Mouse (Mus musculus) cerebellum, adult 2 months (tissue): ENCODE results near the gene Esrp2. TPM values are rescaled to one million over a fixed set of nuclear protein-coding genes. Genes with fewer than 3 reads are reported as not detected.

Experiments
- DNase-seq, 2 experiments: peaks; one replicate each; pipeline ENCODE4 v3.0.0; 2021
- H3K27ac ChIP-seq: fragments of 200-500 bp; 2 replicates; pipeline ENCODE4 v1.5.1; 2012; ENCODE audit warnings: low read length, control low read depth, inconsistent platforms; ENCODE audit not compliant: insufficient read depth
- H3K27me3 ChIP-seq: fragments of 200-500 bp; 2 replicates; pipeline ENCODE4 v1.6.1; 2012; ENCODE audit warnings: inconsistent platforms, mild to moderate bottlenecking, low read length, moderate library complexity; ENCODE audit not compliant: control insufficient read depth, insufficient read depth
- H3K4me1 ChIP-seq: fragments of 200-500 bp; 2 replicates; pipeline ENCODE4 v1.6.1; 2011; ENCODE audit warnings: low read length; ENCODE audit not compliant: control insufficient read depth, insufficient read depth
- H3K4me3 ChIP-seq: fragments of 200-500 bp; replicated peaks from 2 replicates; pipeline ENCODE3; 2011; ENCODE audit warnings: mild to moderate bottlenecking, low read depth, low read length, control low read depth; ENCODE audit not compliant: insufficient read depth
- CTCF ChIP-seq: fragments of 200-500 bp; IDR thresholded peaks from 2 replicates; pipeline ENCODE4 v1.5.1; 2011; ENCODE audit warnings: low read depth, mild to moderate bottlenecking, control low read depth, low read length, moderate library complexity, borderline replicate concordance; ENCODE audit not compliant: insufficient read depth
- POLR2A ChIP-seq: fragments of 200-500 bp; IDR thresholded peaks from 2 replicates; pipeline ENCODE4 v1.6.1; 2011; ENCODE audit warnings: low read length, control low read depth, borderline replicate concordance; ENCODE audit not compliant: insufficient read depth
- WGBS: fragments of 180-500 bp; shearing (Covaris S2); methylation state at CpG from one replicate; pipeline ENCODE4 v1.1.7; 2018; 5-methylcytosine and 5-hydroxymethylcytosine counted together
- polyA plus RNA-seq: library from polyadenylated mRNA; depleted of rRNA; stranded (reverse); fragments of >200 nt; gene quantifications from 2 replicates; pipeline ENCODE4 v1.2.3, GENCODE M21; 2012

The Esrp2 gene
- polyA plus RNA-seq, 1 experiment: 0.05 TPM

DNA sequence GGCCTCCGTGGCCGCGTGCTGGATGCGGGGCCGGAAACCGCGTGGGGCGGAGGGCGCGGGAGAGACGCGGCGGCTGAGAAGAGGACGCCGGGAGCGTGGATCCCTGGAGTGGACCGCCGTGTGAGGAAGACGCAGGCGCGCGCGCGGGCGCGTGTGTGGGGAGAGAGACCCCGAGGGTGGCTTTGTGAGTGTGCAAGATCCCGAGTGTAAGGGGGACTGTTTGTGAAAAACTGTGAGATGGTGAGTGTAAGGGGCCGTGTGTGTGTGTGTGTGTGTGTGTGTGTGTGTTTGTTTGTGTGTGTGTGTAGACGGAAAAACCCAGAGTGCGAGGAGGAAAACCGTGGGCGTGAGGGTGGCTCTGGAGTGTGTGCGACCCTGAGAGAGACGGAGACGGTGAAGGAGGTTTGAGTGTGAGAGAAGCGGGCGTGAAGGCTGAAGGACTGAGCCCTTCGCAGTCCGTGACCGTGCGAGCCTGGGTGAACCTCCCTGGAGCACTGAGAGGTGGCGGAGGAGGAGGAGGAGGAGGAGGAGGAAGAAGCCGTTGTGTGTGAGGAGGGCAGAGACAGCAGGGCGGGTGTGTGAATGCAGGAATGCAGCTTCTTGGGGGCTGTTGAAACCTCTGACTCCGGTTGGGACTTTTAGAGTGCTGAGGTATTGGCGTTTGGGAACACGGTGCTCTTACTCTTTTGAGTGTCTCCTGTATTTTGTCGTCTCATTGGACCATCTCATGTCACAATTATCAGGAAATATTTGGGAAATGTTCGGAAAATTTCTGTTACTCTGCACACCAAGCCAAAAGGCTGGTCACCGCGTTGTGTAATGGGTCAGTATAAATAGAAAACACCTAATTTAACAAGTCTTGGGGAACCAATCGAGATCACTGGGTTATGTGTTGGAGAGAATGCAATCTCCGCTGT lies 32.5 kb upstream of the Esrp2 start:
- TF ChIP-seq POLR2A (no peak), CTCF (no peak)
- H3K4me3 ChIP-seq: peak overlapping the region; percentile 87
- peak overlapping the region; percentile 9 for H3K27ac ChIP-seq
- H3K27me3 ChIP-seq: no peaks in the 10 kb centered on the region
- under 1% methylated on average over 53 of the region's 54 CpGs for WGBS
- DNase-seq: peak in 1 of 2 experiments; percentile 50
- H3K4me1 ChIP-seq: no peaks in the 10 kb centered on the region

DNA sequence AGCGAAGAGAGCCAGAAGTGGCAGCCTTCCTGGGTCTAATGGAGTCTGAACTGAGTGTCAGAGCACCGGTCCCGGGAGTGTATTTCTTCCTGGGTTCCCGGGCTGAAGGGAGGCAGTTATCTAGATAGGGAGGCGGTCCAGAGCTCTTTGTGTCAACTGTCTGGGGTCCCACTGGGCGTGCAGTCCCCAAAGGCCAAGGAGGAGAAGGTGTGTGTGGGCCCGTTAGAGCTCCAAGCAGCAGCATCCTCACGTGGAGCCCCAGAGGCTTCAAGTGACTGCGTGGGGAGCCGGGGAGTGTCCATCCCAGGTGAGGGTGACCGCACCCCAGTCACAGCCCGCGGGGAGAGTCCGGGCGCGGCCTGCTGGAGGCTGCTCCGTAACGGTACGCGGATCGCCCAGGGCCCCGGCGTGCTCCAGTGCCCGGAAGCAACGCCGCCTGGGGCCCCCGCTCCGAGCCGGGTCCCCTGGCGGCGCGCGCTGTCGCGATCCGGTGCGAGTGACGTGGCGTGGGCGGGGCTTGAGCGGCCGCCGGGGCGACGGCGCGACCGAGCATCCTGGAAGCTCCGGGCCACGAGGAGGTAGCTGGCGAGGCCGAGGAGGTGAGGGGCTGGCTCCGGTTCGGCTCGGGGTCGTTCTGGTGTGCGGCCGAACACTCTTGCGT lies 31.7 kb upstream of the Esrp2 start, which contains the start of gene Slc7a6:
Slc7a6 (plus strand) TSS at position 502 of the 661 bp plus-strand sequence.
- H3K27ac ChIP-seq: peak within 1 kb of the TSS; percentile 60
- whole genome bisulfite sequencing: 1% methylated on average over 59 of the region's 59 CpGs
- no peaks in the 10 kb centered on the region for H3K4me1 ChIP-seq
- peak within 1 kb of the TSS; percentile 87 for H3K4me3 ChIP-seq
- DNase-seq: peak; percentile 89 to 93
- no peaks in the 10 kb centered on the region for H3K27me3 ChIP-seq
- peak; percentile 81 for TF ChIP-seq POLR2A
- TF ChIP-seq CTCF: no peak

DNA sequence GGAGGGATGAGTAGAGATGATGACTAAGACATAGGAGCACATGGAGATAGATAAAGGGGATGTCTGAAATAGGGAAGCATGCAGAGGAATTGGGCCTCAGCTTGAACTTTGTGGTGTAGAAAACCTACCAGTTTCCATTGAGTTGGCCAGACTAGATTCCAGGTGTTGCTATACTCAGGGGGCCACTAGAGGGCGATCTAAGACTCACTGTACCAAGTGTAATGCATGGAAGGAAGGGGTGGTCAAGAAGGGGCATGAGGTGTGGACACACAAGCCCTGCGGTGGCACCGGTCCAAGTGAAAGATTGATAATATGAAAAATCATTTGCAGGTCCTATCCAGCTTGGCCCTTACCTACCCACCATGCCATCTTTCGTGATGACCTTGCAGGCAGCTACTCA lies 28.7 kb upstream of the Esrp2 start:
- peak; percentile 60 to 75 for DNase-seq
- Histone ChIP-seq H3K27me3 (no peaks in the 10 kb centered on the region), H3K4me3 (no peak overlapping the region), H3K27ac (no peak overlapping the region), H3K4me1 (no peaks in the 10 kb centered on the region)
- TF ChIP-seq POLR2A: no peak
- peak; percentile 78; the same call in 1 of the 2 replicates for TF ChIP-seq CTCF
- WGBS: 49% methylated on average over 4 of the region's 4 CpGs

DNA sequence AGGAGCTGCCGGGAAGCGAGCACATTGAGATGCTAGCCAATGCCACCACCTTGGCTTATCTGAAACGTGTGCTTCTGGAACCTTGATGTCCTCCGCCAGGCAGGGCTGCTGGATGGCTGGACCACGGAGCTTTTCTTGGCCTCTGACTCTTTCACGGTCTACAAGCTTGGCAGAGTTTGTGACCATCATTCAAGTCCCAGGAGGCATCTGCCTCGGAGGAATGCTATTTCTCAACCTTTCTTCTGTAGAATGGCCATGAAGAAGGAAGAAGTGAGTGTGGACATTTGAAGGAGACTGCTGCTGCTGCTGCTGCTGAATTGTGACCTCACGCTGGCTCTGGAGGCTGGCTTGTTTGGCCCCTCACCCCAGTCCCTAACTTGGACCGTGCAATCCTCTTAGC lies 26.5 kb upstream of the Esrp2 start:
- Histone ChIP-seq H3K4me3 (no peak overlapping the region), H3K27me3 (no peaks in the 10 kb centered on the region), H3K4me1 (no peaks in the 10 kb centered on the region), H3K27ac (no peak overlapping the region)
- WGBS: 69% methylated on average over 9 of the region's 9 CpGs
- TF ChIP-seq CTCF (no peak), POLR2A (no peak)
- no peak for DNase-seq

DNA sequence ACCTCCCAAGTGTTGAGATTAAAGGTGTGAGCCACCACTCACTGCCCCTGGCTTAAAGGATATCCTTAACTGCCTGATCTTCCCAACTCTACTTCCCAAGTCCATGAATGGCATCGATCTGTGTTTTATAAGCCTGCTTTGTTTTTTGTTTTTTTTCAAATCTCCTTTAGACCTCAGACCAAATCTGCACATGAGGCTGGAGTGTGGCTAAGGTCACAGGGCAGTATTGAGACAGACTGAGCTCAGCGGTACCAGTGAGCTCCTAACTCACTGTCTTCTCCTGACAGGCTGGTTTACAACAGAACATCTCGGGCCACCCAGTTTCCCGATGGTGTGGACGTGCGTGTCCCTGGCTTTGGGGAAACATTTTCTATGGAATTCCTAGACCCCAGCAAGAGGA lies 23.1 kb upstream of the Esrp2 start:
- Histone ChIP-seq H3K4me3 (no peak overlapping the region), H3K27ac (no peak overlapping the region), H3K4me1 (no peaks in the 10 kb centered on the region), H3K27me3 (no peaks in the 10 kb centered on the region)
- DNase-seq: no peak
- WGBS: 89% methylated on average over 6 of the region's 6 CpGs
- no peak for TF ChIP-seq POLR2A
- TF ChIP-seq CTCF: no peak

DNA sequence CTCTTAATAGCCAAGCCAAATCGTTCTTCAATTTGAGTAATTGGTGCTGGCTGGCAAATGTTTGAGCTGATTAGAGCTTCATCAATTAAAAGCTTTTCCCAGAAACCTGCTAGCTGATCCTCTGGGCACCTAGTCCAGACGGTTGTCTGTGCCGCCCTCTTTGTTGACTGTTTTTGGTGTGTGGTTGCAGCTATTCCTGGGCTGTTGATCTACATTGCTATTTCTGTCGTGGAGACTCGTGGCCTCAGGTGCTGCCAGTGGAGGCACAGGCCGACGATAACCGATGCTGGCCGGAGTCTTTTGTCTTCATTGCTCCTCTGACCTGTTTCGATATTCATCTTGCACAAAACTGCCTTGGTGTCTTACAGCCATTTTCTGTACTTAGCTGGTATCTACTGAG lies 21.6 kb upstream of the Esrp2 start:
- Histone ChIP-seq H3K4me3 (no peak overlapping the region), H3K4me1 (no peaks in the 10 kb centered on the region), H3K27ac (no peak overlapping the region), H3K27me3 (no peaks in the 10 kb centered on the region)
- WGBS: 90% methylated on average over 10 of the region's 10 CpGs
- DNase-seq: no peak
- no peak for TF ChIP-seq POLR2A

DNA sequence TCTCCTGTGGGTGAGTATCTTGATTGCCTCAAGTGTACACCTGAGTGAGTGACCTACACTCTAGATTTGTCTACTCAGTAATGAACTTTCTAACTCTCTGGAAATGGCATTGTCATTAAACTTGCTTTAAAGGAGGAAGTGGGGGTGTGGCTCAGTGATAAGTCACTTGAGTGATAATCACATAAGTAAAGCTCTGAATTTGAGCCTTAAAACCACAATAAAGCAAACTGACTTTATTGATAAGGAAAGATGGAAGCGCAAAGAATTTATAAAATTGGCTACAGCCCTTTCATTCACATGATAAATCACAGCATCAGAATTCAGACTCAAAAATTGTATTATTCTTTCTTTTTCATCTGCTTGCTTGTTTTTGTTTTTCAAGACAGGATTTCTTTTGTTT lies 20.6 kb upstream of the Esrp2 start:
- no peak for DNase-seq

DNA sequence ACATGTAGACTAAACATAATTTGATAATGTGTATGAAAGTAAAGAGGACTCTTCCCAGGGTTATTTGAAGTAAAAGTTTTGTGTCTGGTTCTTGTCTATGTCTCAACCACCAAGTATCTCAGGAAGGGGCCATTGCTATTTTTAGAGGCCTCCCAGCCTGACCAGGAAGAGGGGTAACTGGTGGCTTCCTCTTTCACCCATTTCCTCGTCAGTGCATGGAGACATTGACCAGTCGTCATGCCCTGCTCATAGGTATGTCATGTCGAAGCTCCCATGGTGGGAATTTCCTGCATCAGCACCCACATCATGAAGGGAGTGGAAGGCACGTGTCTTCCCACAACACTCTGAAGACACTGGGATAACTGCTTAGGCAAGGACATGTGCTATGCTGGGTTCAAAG lies 16.1 kb upstream of the Esrp2 start:
- Histone ChIP-seq H3K4me1 (peaks cover 3% of the 10 kb centered on the region; the same call in 1 of the 2 replicates), H3K4me3 (no peak overlapping the region), H3K27me3 (no peaks in the 10 kb centered on the region), H3K27ac (no peak overlapping the region)
- TF ChIP-seq CTCF: no peak
- 83% methylated on average over 4 of the region's 4 CpGs for WGBS
- DNase-seq: no peak

More for the DNA sequence above, 20.6 kb upstream of the Esrp2 start:
- H3K27ac ChIP-seq: no peak overlapping the region
- H3K4me3 ChIP-seq: no peak overlapping the region
- no peaks in the 10 kb centered on the region for H3K27me3 ChIP-seq
- TF ChIP-seq POLR2A (no peak), CTCF (no peak)
- no peaks in the 10 kb centered on the region for H3K4me1 ChIP-seq
- WGBS: 96% methylated on average over 1 of the region's 1 CpGs
